Mouse (Mus musculus) forebrain, embryonic 15.5 days (tissue): Measurements from ENCODE around the gene Gins3. TPM values are rescaled to one million over a fixed set of nuclear protein-coding genes. Genes with fewer than 3 reads are reported as not detected.
"Not testable (repeated sequence)": the region's sequence is repeated elsewhere in the genome, so short reads cannot be mapped to it uniquely, and the experiment has no call there.

ENCODE experiments used
- ATAC-seq: fragments of 200-750 bp; cut with Nextera tagmentation; replicated peaks from 2 replicates; pipeline ENCODE4 v1.8.0; 2017; ENCODE audit warnings: mild to moderate bottlenecking, moderate TSS enrichment, moderate library complexity
- H3K27ac ChIP-seq: fragments of 300-500 bp; sonication (generic); replicated peaks from 2 replicates; pipeline ENCODE4 v1.5.1; 2015; ENCODE audit warnings: mild to moderate bottlenecking, inconsistent platforms
- H3K27me3 ChIP-seq: fragments of 300-500 bp; sonication (generic); 2 replicates; pipeline ENCODE4 v1.6.1; 2015; ENCODE audit warnings: inconsistent platforms
- H3K36me3 ChIP-seq: fragments of 300-500 bp; sonication (generic); 2 replicates; pipeline ENCODE4 v1.6.1; 2015; ENCODE audit warnings: mild to moderate bottlenecking, inconsistent platforms
- H3K4me1 ChIP-seq: fragments of 300-500 bp; sonication (generic); 2 replicates; pipeline ENCODE4 v1.6.1; 2015; ENCODE audit warnings: inconsistent platforms
- H3K4me2 ChIP-seq: fragments of 300-500 bp; sonication (generic); replicated peaks from 2 replicates; pipeline ENCODE4 v1.6.1; 2015; ENCODE audit warnings: mild to moderate bottlenecking, inconsistent platforms
- H3K4me3 ChIP-seq: fragments of 300-500 bp; sonication (generic); 2 replicates; pipeline ENCODE4 v1.5.1; 2015; ENCODE audit warnings: mild to moderate bottlenecking, inconsistent platforms
- H3K9ac ChIP-seq: fragments of 300-500 bp; sonication (generic); replicated peaks from 2 replicates; pipeline ENCODE4 v1.6.1; 2015; ENCODE audit warnings: mild to moderate bottlenecking, inconsistent platforms
- H3K9me3 ChIP-seq: fragments of 300-500 bp; sonication (generic); 2 replicates; pipeline ENCODE4 v1.6.1; 2016; ENCODE audit warnings: inconsistent platforms
- WGBS: fragments of 180-500 bp; shearing (Covaris S2); methylation state at CpG from one replicate; pipeline ENCODE4 v1.1.7; 2015; ENCODE audit warnings: mixed read lengths; 5-methylcytosine and 5-hydroxymethylcytosine counted together
- polyA plus RNA-seq: library from polyadenylated mRNA; unstranded; fragments of >200 nt; fragmentation: Nextera tagmentation; extraction: Ambion mirVana; gene quantifications from 2 replicates; pipeline ENCODE4 v1.2.1, GENCODE M21; 2015

The Gins3 gene
- polyA plus RNA-seq, 1 experiment from 2014 or later: 10.6 TPM

DNA sequence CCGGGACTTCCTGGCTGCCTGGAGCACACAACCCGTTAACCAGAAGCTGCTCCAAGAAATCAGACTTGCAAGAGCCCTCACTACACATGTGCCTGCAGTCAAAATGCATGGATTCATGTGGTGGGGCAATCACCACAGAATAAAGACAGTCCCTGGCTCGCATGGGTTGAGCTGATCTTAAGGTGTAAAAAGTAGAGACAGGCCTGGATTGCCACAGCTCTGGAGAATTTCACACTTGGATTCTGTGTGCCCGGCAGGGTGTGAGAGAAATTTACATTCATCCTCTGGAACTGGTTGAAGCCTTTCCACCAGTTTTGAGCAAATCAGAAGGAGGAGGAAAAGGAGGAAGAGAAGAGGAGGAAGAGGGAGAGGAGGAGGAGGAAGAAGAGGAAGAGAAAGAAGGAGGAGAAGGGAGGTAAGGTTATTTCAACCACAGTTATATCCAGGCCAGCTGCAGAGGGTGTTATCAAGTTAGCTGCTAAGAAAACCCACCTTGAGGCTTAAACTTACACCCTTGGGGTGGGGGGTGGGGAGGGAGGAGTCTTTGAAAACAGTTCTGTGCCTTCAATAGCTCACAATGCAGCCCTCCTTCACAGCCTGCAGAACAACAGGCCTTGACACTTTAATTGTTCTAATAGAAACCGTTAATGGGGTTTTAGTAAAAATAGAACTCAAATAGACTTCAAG is 23.2 kb downstream of the Gins3 start:
- Histone ChIP-seq H3K4me2 (no peak overlapping the region), H3K4me1 (peaks cover 18% of the 10 kb centered on the region; the same call in 1 of the 2 replicates), H3K27me3 (no peaks in the 10 kb centered on the region), H3K36me3 (no peaks in the 10 kb centered on the region), H3K4me3 (no peak overlapping the region), H3K9me3 (no peaks in the 10 kb centered on the region), H3K27ac (peak overlapping the region; percentile 31; the same call in 1 of the 2 replicates), H3K9ac (no peak overlapping the region)
- WGBS: 45% methylated on average over 5 of the region's 5 CpGs
- no peak for ATAC-seq

GRCm38 (mm10) chr8:95657523-95657922 is 24.3 kb downstream of the Gins3 start:
- Histone ChIP-seq H3K4me2 (no peak overlapping the region), H3K9ac (no peak overlapping the region), H3K36me3 (no peaks in the 10 kb centered on the region), H3K4me3 (no peak overlapping the region), H3K27me3 (no peaks in the 10 kb centered on the region), H3K9me3 (no peaks in the 10 kb centered on the region), H3K27ac (peak overlapping the region; percentile 54), H3K4me1 (peaks cover 18% of the 10 kb centered on the region; the same call in 1 of the 2 replicates)
- WGBS: 40% methylated on average over 2 of the region's 2 CpGs
- ATAC-seq: no peak

- Histone ChIP-seq H3K36me3 (no peaks in the 10 kb centered on the region), H3K9ac (no peak overlapping the region), H3K4me2 (no peak overlapping the region), H3K27me3 (no peaks in the 10 kb centered on the region), H3K4me1 (peaks cover 18% of the 10 kb centered on the region; the same call in 1 of the 2 replicates), H3K9me3 (no peaks in the 10 kb centered on the region), H3K4me3 (no peak overlapping the region), H3K27ac (peak overlapping the region; percentile 29; the same call in 1 of the 2 replicates)
- WGBS: 56% methylated on average over 6 of the region's 6 CpGs
- no peak; the same call in 1 of the 2 replicates for ATAC-seq
These were observed 27.2 kb downstream of the Gins3 start for GRCm38 (mm10) chr8:95660334-95660882.

DNA sequence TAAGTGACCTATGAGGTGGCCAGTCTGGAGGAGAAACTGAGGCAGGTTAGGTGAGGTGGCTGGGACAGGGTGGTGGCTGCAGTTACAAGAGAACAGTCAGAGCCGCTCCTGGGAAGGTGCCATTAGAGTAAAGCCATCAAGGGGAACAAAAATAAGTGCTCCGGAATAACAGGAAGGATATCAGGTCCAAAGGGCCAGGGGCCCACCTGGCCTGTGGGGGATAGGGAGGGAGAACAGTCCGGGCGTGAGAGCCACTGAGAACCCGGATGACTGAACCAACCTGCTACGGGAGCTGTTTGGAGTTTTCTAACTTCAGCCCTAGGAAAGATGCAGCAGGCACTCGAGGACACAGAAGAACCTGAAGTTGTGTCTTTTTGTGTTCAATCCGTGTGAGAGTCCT is 27.8 kb downstream of the Gins3 start:
- ATAC-seq: no peak
- no peak overlapping the region for H3K9ac ChIP-seq
- no peaks in the 10 kb centered on the region for H3K27me3 ChIP-seq
- H3K27ac ChIP-seq: no peak overlapping the region
- no peaks in the 10 kb centered on the region for H3K9me3 ChIP-seq
- 85% methylated on average over 8 of the region's 8 CpGs for WGBS
- no peak overlapping the region for H3K4me2 ChIP-seq
- no peaks in the 10 kb centered on the region for H3K36me3 ChIP-seq
- no peak overlapping the region for H3K4me3 ChIP-seq
- H3K4me1 ChIP-seq: peaks cover 15% of the 10 kb centered on the region; the same call in 1 of the 2 replicates

- ATAC-seq: no peak
- H3K9ac ChIP-seq: no peak overlapping the region
- WGBS: 88% methylated on average over 6 of the region's 6 CpGs
- no peak overlapping the region for H3K4me2 ChIP-seq
- no peaks in the 10 kb centered on the region for H3K27me3 ChIP-seq
- H3K27ac ChIP-seq: no peak overlapping the region
- H3K4me3 ChIP-seq: no peak overlapping the region
- H3K9me3 ChIP-seq: no peaks in the 10 kb centered on the region
- peaks cover 10% of the 10 kb centered on the region; the same call in 1 of the 2 replicates for H3K4me1 ChIP-seq
- H3K36me3 ChIP-seq: no peaks in the 10 kb centered on the region
These were observed 28.3 kb downstream of the Gins3 start for GRCm38 (mm10) chr8:95661575-95661974.

- H3K9me3 ChIP-seq: no peaks in the 10 kb centered on the region
These were observed 29.8 kb downstream of the Gins3 start for GRCm38 (mm10) chr8:95662885-95663598.

GRCm38 (mm10) chr8:95663599-95663949 is 30.3 kb downstream of the Gins3 start:
- Histone ChIP-seq H3K36me3 (no peaks in the 10 kb centered on the region), H3K9ac (no peak overlapping the region), H3K4me1 (0 out of 2 replicates have a peak, but pooled peaks cover 3% of the 10 kb centered on the region), H3K4me3 (no peak overlapping the region), H3K27me3 (no peaks in the 10 kb centered on the region), H3K9me3 (no peaks in the 10 kb centered on the region), H3K4me2 (no peak overlapping the region), H3K27ac (no peak overlapping the region)
- 67% methylated on average over 4 of the region's 4 CpGs for WGBS
- no peak for ATAC-seq

More at GRCm38 (mm10) chr8:95662885-95663598, 29.8 kb downstream of the Gins3 start:
- Histone ChIP-seq H3K4me3 (no peak overlapping the region), H3K36me3 (no peaks in the 10 kb centered on the region), H3K4me1 (0 out of 2 replicates have a peak, but pooled peaks cover 3% of the 10 kb centered on the region), H3K9ac (no peak overlapping the region), H3K4me2 (no peak overlapping the region), H3K27ac (no peak overlapping the region), H3K27me3 (no peaks in the 10 kb centered on the region)
- ATAC-seq: no peak
- WGBS: 87% methylated on average over 7 of the region's 7 CpGs

- whole genome bisulfite sequencing: 94% methylated on average over 11 of the region's 11 CpGs
- not testable (repeated sequence) for H3K4me3 ChIP-seq, H3K4me1 ChIP-seq, H3K27me3 ChIP-seq, ATAC-seq, H3K9me3 ChIP-seq, H3K4me2 ChIP-seq, H3K27ac ChIP-seq, H3K9ac ChIP-seq, H3K36me3 ChIP-seq
These were observed 32.7 kb downstream of the Gins3 start for GRCm38 (mm10) chr8:95665813-95666452.

- Histone ChIP-seq H3K36me3 (no peaks in the 10 kb centered on the region), H3K27me3 (no peaks in the 10 kb centered on the region), H3K9ac (no peak overlapping the region), H3K4me2 (no peak overlapping the region), H3K4me3 (no peak overlapping the region), H3K27ac (no peak overlapping the region), H3K4me1 (no peaks in the 10 kb centered on the region), H3K9me3 (no peaks in the 10 kb centered on the region)
- ATAC-seq: no peak
- 58% methylated on average over 8 of the region's 8 CpGs for WGBS
These were observed 35.1 kb downstream of the Gins3 start for GRCm38 (mm10) chr8:95668163-95668958.

DNA sequence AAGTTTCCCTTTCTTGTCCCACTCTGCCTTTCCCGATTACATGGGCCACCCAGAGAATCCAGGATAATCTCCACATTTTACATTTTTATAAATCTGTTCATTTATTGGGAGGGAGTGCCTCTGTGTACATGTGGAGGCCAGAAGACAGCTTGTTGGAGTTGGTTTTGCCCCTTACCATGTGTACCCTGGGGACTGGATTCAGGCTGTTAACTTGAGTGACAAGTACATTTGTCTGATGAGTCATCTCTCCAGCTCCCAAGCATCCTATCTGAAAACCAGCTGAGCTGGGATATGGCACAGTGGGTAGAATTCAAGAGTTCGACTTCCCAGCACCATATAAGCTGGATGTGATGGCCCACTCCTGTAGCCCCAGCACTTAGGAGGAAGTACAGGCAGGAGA is 36.7 kb downstream of the Gins3 start:
- H3K4me3 ChIP-seq: no peak overlapping the region
- H3K4me2 ChIP-seq: no peak overlapping the region
- 0 out of 2 replicates have a peak, but pooled peaks cover 5% of the 10 kb centered on the region for H3K4me1 ChIP-seq
- H3K27ac ChIP-seq: no peak overlapping the region
- H3K9me3 ChIP-seq: no peaks in the 10 kb centered on the region
- WGBS: 91% methylated on average over 2 of the region's 2 CpGs
- no peak overlapping the region for H3K9ac ChIP-seq
- no peaks in the 10 kb centered on the region for H3K36me3 ChIP-seq
- no peak for ATAC-seq
- H3K27me3 ChIP-seq: no peaks in the 10 kb centered on the region

- WGBS: 73% methylated on average over 6 of the region's 6 CpGs
- Histone ChIP-seq H3K9ac (no peak overlapping the region), H3K4me2 (no peak overlapping the region), H3K9me3 (no peaks in the 10 kb centered on the region), H3K4me1 (0 out of 2 replicates have a peak, but pooled peaks cover 5% of the 10 kb centered on the region), H3K4me3 (no peak overlapping the region), H3K36me3 (no peaks in the 10 kb centered on the region), H3K27ac (no peak overlapping the region), H3K27me3 (no peaks in the 10 kb centered on the region)
- no peak for ATAC-seq
These were observed 38.6 kb downstream of the Gins3 start for GRCm38 (mm10) chr8:95671861-95672260.
